Mouse (Mus musculus) adrenal gland, postnatal 10 days (tissue): ENCODE results near the gene Galnt18. TPM values are rescaled to one million over a fixed set of nuclear protein-coding genes. Genes with fewer than 3 reads are reported as not detected.

Experiments
- DNase-seq: peaks from one replicate; pipeline ENCODE4 v3.0.0; 2021; ENCODE audit warnings: mixed read lengths
- total RNA-seq, 2 experiments: library from RNA; stranded (reverse); gene quantifications; 2 replicates each; pipeline ENCODE4 v1.2.3; 2021

Gene Galnt18
- total RNA-seq, 2 experiments from 2014 or later, result 21.8 to 25.0 TPM

- no peak for DNase-seq
Measured at GRCm38 (mm10) chr7:111559011-111559410, 220.8 kb downstream of the Galnt18 start.

GRCm38 (mm10) chr7:111550987-111551386 is 228.8 kb downstream of the Galnt18 start:
- no peak for DNase-seq

- DNase-seq, result no peak
Measured at GRCm38 (mm10) chr7:111547069-111547468, 232.7 kb downstream of the Galnt18 start.

- no peak for DNase-seq
Measured at GRCm38 (mm10) chr7:111545614-111546013, 234.2 kb downstream of the Galnt18 start.

- DNase-seq, result no peak
Measured at GRCm38 (mm10) chr7:111537946-111538345, 241.8 kb downstream of the Galnt18 start.

- no peak for DNase-seq
Measured at GRCm38 (mm10) chr7:111534826-111535405, 244.9 kb downstream of the Galnt18 start.

- no peak for DNase-seq
Measured at GRCm38 (mm10) chr7:111528961-111529643, 250.7 kb downstream of the Galnt18 start.

GRCm38 (mm10) chr7:111528462-111528861 is 251.3 kb downstream of the Galnt18 start:
- DNase-seq, result no peak

GRCm38 (mm10) chr7:111520881-111521280 is 258.9 kb downstream of the Galnt18 start:
- no peak for DNase-seq

- no peak for DNase-seq
Measured at GRCm38 (mm10) chr7:111518581-111519242, 261.1 kb downstream of the Galnt18 start.

GRCm38 (mm10) chr7:111516882-111517281 is 262.9 kb downstream of the Galnt18 start:
- DNase-seq, result no peak

- DNase-seq, result no peak
Measured at GRCm38 (mm10) chr7:111515471-111515870, 264.3 kb downstream of the Galnt18 start.

- DNase-seq, result no peak
Measured at GRCm38 (mm10) chr7:111509167-111509854, 270.5 kb downstream of the Galnt18 start.

GRCm38 (mm10) chr7:111500616-111501015 is 279.2 kb downstream of the Galnt18 start:
- no peak for DNase-seq

- DNase-seq, result no peak
Measured at GRCm38 (mm10) chr7:111499255-111499790, 280.5 kb downstream of the Galnt18 start.

GRCm38 (mm10) chr7:111497191-111497590 is 282.6 kb downstream of the Galnt18 start:
- no peak for DNase-seq

- peak; percentile 40 for DNase-seq
Measured at GRCm38 (mm10) chr7:111492242-111492949, 287.4 kb downstream of the Galnt18 start.

- no peak for DNase-seq
Measured at GRCm38 (mm10) chr7:111491566-111491965, 288.2 kb downstream of the Galnt18 start.

GRCm38 (mm10) chr7:111486811-111487333 is 292.9 kb downstream of the Galnt18 start:
- DNase-seq, result peak; percentile 13

GRCm38 (mm10) chr7:111483896-111484295 is 295.9 kb downstream of the Galnt18 start:
- no peak for DNase-seq

- DNase-seq, result no peak
Measured at GRCm38 (mm10) chr7:111483321-111483720, 296.5 kb downstream of the Galnt18 start.

GRCm38 (mm10) chr7:111467715-111468114 is 312.1 kb downstream of the Galnt18 start:
- no peak for DNase-seq
